Mouse (Mus musculus): Measurements from ENCODE around the gene Gm49369. TPM values are rescaled to one million over a fixed set of nuclear protein-coding genes. Genes with fewer than 3 reads are reported as not detected.

Gene Gm49369
- polyA plus RNA-seq, 1 experiment, result not detected

- Histone ChIP-seq H3K4me1 (ENCODE audit: control insufficient read depth, insufficient read depth, low read length) (peaks cover 4% of the 10 kb centered on the region), H3K9me3 (replicated peaks; ENCODE audit: control insufficient read depth, insufficient read depth, low read length, poor library complexity, severe bottlenecking) (no peaks in the 10 kb centered on the region), H3K27ac (ENCODE audit: insufficient read depth, low read length) (no peak within 1 kb of the TSS), H3K27me3 (ENCODE audit: control insufficient read depth, insufficient read depth, low read length, poor library complexity, severe bottlenecking) (no peaks in the 10 kb centered on the region), H3K36me3 (ENCODE audit: control insufficient read depth, insufficient read depth, low read length, poor library complexity, severe bottlenecking) (peaks cover 19% of the 10 kb centered on the region), H3K9ac (ENCODE audit: low read depth, poor library complexity, severe bottlenecking) (no peak within 1 kb of the TSS), H3K4me3 (ENCODE audit: low read depth, low read length) (no peak within 1 kb of the TSS)
- TF ChIP-seq EP300 (IDR thresholded peaks at IDR 0.05; ENCODE audit: insufficient read depth, low read depth, low read length) (no peak), CTCF (IDR thresholded peaks at IDR 0.05; ENCODE audit: low read depth, low read length) (no peak), POLR2A (IDR thresholded peaks at IDR 0.05; ENCODE audit: insufficient read depth, low read length) (no peak)
Measured at GRCm38 (mm10) chr7:142373641-142374412, 8.6 kb downstream of the Gm49369 start, which contains the start of gene Ifitm10. TSS of gene Ifitm10 (minus strand) at chr7:142373753.

GRCm38 (mm10) chr7:142373039-142373438, 9.4 kb downstream of the Gm49369 start:
- Histone ChIP-seq H3K27me3 (ENCODE audit: control insufficient read depth, insufficient read depth, low read length, poor library complexity, severe bottlenecking) (no peaks in the 10 kb centered on the region), H3K4me3 (ENCODE audit: low read depth, low read length) (no peak overlapping the region), H3K27ac (ENCODE audit: insufficient read depth, low read length) (no peak overlapping the region), H3K9me3 (replicated peaks; ENCODE audit: control insufficient read depth, insufficient read depth, low read length, poor library complexity, severe bottlenecking) (no peaks in the 10 kb centered on the region), H3K9ac (ENCODE audit: low read depth, poor library complexity, severe bottlenecking) (no peak overlapping the region), H3K36me3 (ENCODE audit: control insufficient read depth, insufficient read depth, low read length, poor library complexity, severe bottlenecking) (peaks cover 17% of the 10 kb centered on the region; the same call in 1 of the 2 replicates), H3K4me1 (ENCODE audit: control insufficient read depth, insufficient read depth, low read length) (peaks cover 4% of the 10 kb centered on the region)
- TF ChIP-seq EP300 (IDR thresholded peaks at IDR 0.05; ENCODE audit: insufficient read depth, low read depth, low read length) (no peak), POLR2A (IDR thresholded peaks at IDR 0.05; ENCODE audit: insufficient read depth, low read length) (no peak), CTCF (IDR thresholded peaks at IDR 0.05; ENCODE audit: low read depth, low read length) (no peak)

GRCm38 (mm10) chr7:142371768-142372661, 10.5 kb downstream of the Gm49369 start:
- peaks cover 4% of the 10 kb centered on the region for H3K4me1 ChIP-seq (ENCODE audit: control insufficient read depth, insufficient read depth, low read length)
- H3K4me3 ChIP-seq (ENCODE audit: low read depth, low read length), result peak overlapping the region; percentile 65
- no peaks in the 10 kb centered on the region for H3K27me3 ChIP-seq (ENCODE audit: control insufficient read depth, insufficient read depth, low read length, poor library complexity, severe bottlenecking)
- TF ChIP-seq CTCF (IDR thresholded peaks at IDR 0.05; ENCODE audit: low read depth, low read length) (no peak), EP300 (IDR thresholded peaks at IDR 0.05; ENCODE audit: insufficient read depth, low read depth, low read length) (no peak), POLR2A (IDR thresholded peaks at IDR 0.05; ENCODE audit: insufficient read depth, low read length) (no peak)
- no peak overlapping the region for H3K27ac ChIP-seq (ENCODE audit: insufficient read depth, low read length)
- peaks cover 7% of the 10 kb centered on the region; the same call in 1 of the 2 replicates for H3K36me3 ChIP-seq (ENCODE audit: control insufficient read depth, insufficient read depth, low read length, poor library complexity, severe bottlenecking)
- peak overlapping the region; percentile 38 for H3K9ac ChIP-seq (ENCODE audit: low read depth, poor library complexity, severe bottlenecking)
- H3K9me3 ChIP-seq (replicated peaks; ENCODE audit: control insufficient read depth, insufficient read depth, low read length, poor library complexity, severe bottlenecking), result no peaks in the 10 kb centered on the region

GRCm38 (mm10) chr7:142371398-142371767, 11.1 kb downstream of the Gm49369 start:
- Histone ChIP-seq H3K27ac (ENCODE audit: insufficient read depth, low read length) (no peak overlapping the region), H3K4me1 (ENCODE audit: control insufficient read depth, insufficient read depth, low read length) (peaks cover 4% of the 10 kb centered on the region), H3K36me3 (ENCODE audit: control insufficient read depth, insufficient read depth, low read length, poor library complexity, severe bottlenecking) (peaks cover 1% of the 10 kb centered on the region; the same call in 1 of the 2 replicates), H3K9me3 (replicated peaks; ENCODE audit: control insufficient read depth, insufficient read depth, low read length, poor library complexity, severe bottlenecking) (no peaks in the 10 kb centered on the region), H3K4me3 (ENCODE audit: low read depth, low read length) (peak overlapping the region; percentile 65), H3K9ac (ENCODE audit: low read depth, poor library complexity, severe bottlenecking) (no peak overlapping the region), H3K27me3 (ENCODE audit: control insufficient read depth, insufficient read depth, low read length, poor library complexity, severe bottlenecking) (no peaks in the 10 kb centered on the region)
- TF ChIP-seq CTCF (IDR thresholded peaks at IDR 0.05; ENCODE audit: low read depth, low read length), result no peak
- no peak for TF ChIP-seq POLR2A (IDR thresholded peaks at IDR 0.05; ENCODE audit: insufficient read depth, low read length)
- no peak for TF ChIP-seq EP300 (IDR thresholded peaks at IDR 0.05; ENCODE audit: insufficient read depth, low read depth, low read length)

- Histone ChIP-seq H3K4me1 (ENCODE audit: control insufficient read depth, insufficient read depth, low read length) (peaks cover 4% of the 10 kb centered on the region), H3K27ac (ENCODE audit: insufficient read depth, low read length) (no peak overlapping the region), H3K27me3 (ENCODE audit: control insufficient read depth, insufficient read depth, low read length, poor library complexity, severe bottlenecking) (no peaks in the 10 kb centered on the region), H3K9me3 (replicated peaks; ENCODE audit: control insufficient read depth, insufficient read depth, low read length, poor library complexity, severe bottlenecking) (no peaks in the 10 kb centered on the region), H3K9ac (ENCODE audit: low read depth, poor library complexity, severe bottlenecking) (no peak overlapping the region), H3K36me3 (ENCODE audit: control insufficient read depth, insufficient read depth, low read length, poor library complexity, severe bottlenecking) (no peaks in the 10 kb centered on the region), H3K4me3 (ENCODE audit: low read depth, low read length) (no peak overlapping the region)
- TF ChIP-seq POLR2A (IDR thresholded peaks at IDR 0.05; ENCODE audit: insufficient read depth, low read length) (no peak), EP300 (IDR thresholded peaks at IDR 0.05; ENCODE audit: insufficient read depth, low read depth, low read length) (no peak), CTCF (IDR thresholded peaks at IDR 0.05; ENCODE audit: low read depth, low read length) (no peak)
Measured at GRCm38 (mm10) chr7:142370937-142371336, 11.5 kb downstream of the Gm49369 start.
